In genomic region chr10:83106152-83106746, GRCm38 (mm10) we compare ENCODE assay signal across 11 mouse cellular contexts.
A peak's percentile ranks its signal among the peaks of the same experiment; 100 is the strongest.
DNase-seq lines count a peak whose midpoint lies in the region; ATAC-seq and TF ChIP-seq lines count a peak whose summit lies in the region.
"Had no signal": no experiment of that assay in that cellular context is flagged by ENCODE, and none has a peak within 500 bp of the region (broad histone marks: within the 10 kb centered on the region; RNA-seq: fewer than 3 reads in every experiment).

No protein-coding gene starts in this region.

- 24% methylated on average over 7 of the region's 7 CpGs for WGBS in neural tube, embryonic 13.5 days
- WGBS in hindbrain, embryonic 15.5 days = 22% methylated on average over 7 of the region's 7 CpGs
- WGBS in midbrain, embryonic 13.5 days = 20% methylated on average over 7 of the region's 7 CpGs
- WGBS in liver, postnatal 0 days (ENCODE audit: insufficient replicate concordance) = 86% methylated on average over 7 of the region's 7 CpGs

- no peak overlapping the region for H3K4me2 ChIP-seq in neural tube, embryonic 13.5 days
- H3K4me2 ChIP-seq in hindbrain, embryonic 15.5 days = no peak overlapping the region
- no peak overlapping the region for H3K4me2 ChIP-seq in midbrain, embryonic 13.5 days (replicated peaks)
- no peak overlapping the region for H3K4me2 ChIP-seq in liver, postnatal 0 days (ENCODE audit: low read depth, low read length)
- H3K4me2 ChIP-seq: heart, embryonic 12.5 days; lung, embryonic 14.5 days had no signal

- no peak for TF ChIP-seq CTCF in liver, postnatal 0 days (IDR thresholded peaks at IDR 0.05; ENCODE audit: low read depth)

- H3K4me3 ChIP-seq in neural tube, embryonic 13.5 days = no peak overlapping the region
- H3K4me3 ChIP-seq in hindbrain, embryonic 15.5 days = no peak overlapping the region
- H3K4me3 ChIP-seq in midbrain, embryonic 13.5 days (replicated peaks) = no peak overlapping the region
- no peak overlapping the region for H3K4me3 ChIP-seq in liver, postnatal 0 days (ENCODE audit: low read depth, low read length)
- H3K4me3 ChIP-seq: heart, embryonic 12.5 days had no signal

- H3K9me3 ChIP-seq in neural tube, embryonic 13.5 days = no peaks in the 10 kb centered on the region
- H3K9me3 ChIP-seq in hindbrain, embryonic 15.5 days = no peaks in the 10 kb centered on the region
- H3K9me3 ChIP-seq in midbrain, embryonic 13.5 days = no peaks in the 10 kb centered on the region
- no peaks in the 10 kb centered on the region for H3K9me3 ChIP-seq in liver, postnatal 0 days (ENCODE audit: low read length)
- H3K9me3 ChIP-seq: heart, embryonic 12.5 days had no signal

- H3K9ac ChIP-seq in neural tube, embryonic 13.5 days = no peak overlapping the region
- H3K9ac ChIP-seq in hindbrain, embryonic 15.5 days = no peak overlapping the region
- no peak overlapping the region for H3K9ac ChIP-seq in midbrain, embryonic 13.5 days (replicated peaks)
- no peak overlapping the region for H3K9ac ChIP-seq in liver, postnatal 0 days (replicated peaks)
- H3K9ac ChIP-seq: heart, embryonic 12.5 days; lung, embryonic 14.5 days had no signal

- ATAC-seq in neural tube, embryonic 13.5 days (ENCODE audit: low read depth) = 0 out of 2 replicates have a peak, but pooled peaks have one; percentile 20
- peak; percentile 73 for ATAC-seq in hindbrain, embryonic 15.5 days (ENCODE audit: low FRiP score, low read depth)
- ATAC-seq in midbrain, embryonic 13.5 days = peak; percentile 74
- no peak for ATAC-seq in liver, postnatal 0 days

- peaks cover 74% of the 10 kb centered on the region for H3K4me1 ChIP-seq in neural tube, embryonic 13.5 days (replicated peaks)
- H3K4me1 ChIP-seq in hindbrain, embryonic 15.5 days (replicated peaks) = peaks cover 75% of the 10 kb centered on the region
- H3K4me1 ChIP-seq in midbrain, embryonic 13.5 days (replicated peaks) = peaks cover 68% of the 10 kb centered on the region
- H3K4me1 ChIP-seq in liver, postnatal 0 days (ENCODE audit: insufficient read depth) = peaks cover 6% of the 10 kb centered on the region

- no peak for DNase-seq in neural tube, embryonic 10.5 days (ENCODE audit: extremely low spot score, low spot score)
- DNase-seq in telencephalon, adult 2 months (ENCODE audit: low read depth, low spot score) = peak; percentile 81
- no peak for DNase-seq in kidney, postnatal 25 days
- DNase-seq in liver, postnatal 0 days = no peak
- DNase-seq in cerebellum, postnatal 4 days (ENCODE audit: low spot score in 2 of 2) = no peak
- DNase-seq: kidney, postnatal 10 days; lung, embryonic 14.5 days had no signal

- TF ChIP-seq EP300 in liver, postnatal 0 days (IDR thresholded peaks at IDR 0.05; ENCODE audit: low read depth) = no peak

- 0 out of 2 replicates have a peak overlapping the region, but pooled peaks have one; percentile 59 for H3K27ac ChIP-seq in neural tube, embryonic 13.5 days (replicated peaks)
- peak overlapping the region; percentile 62 for H3K27ac ChIP-seq in hindbrain, embryonic 15.5 days (replicated peaks)
- H3K27ac ChIP-seq in midbrain, embryonic 13.5 days = peak overlapping the region; percentile 61
- H3K27ac ChIP-seq in liver, postnatal 0 days (ENCODE audit: low read depth) = no peak overlapping the region

- no peaks in the 10 kb centered on the region for H3K27me3 ChIP-seq in neural tube, embryonic 13.5 days
- no peaks in the 10 kb centered on the region for H3K27me3 ChIP-seq in hindbrain, embryonic 15.5 days
- H3K27me3 ChIP-seq in midbrain, embryonic 13.5 days = no peaks in the 10 kb centered on the region
- H3K27me3 ChIP-seq in liver, postnatal 0 days (ENCODE audit: insufficient read depth, low read length) = no peaks in the 10 kb centered on the region
- H3K27me3 ChIP-seq: heart, embryonic 12.5 days had no signal

- H3K36me3 ChIP-seq in neural tube, embryonic 13.5 days = no peaks in the 10 kb centered on the region
- no peaks in the 10 kb centered on the region for H3K36me3 ChIP-seq in hindbrain, embryonic 15.5 days
- no peaks in the 10 kb centered on the region for H3K36me3 ChIP-seq in midbrain, embryonic 13.5 days
- H3K36me3 ChIP-seq in liver, postnatal 0 days (replicated peaks; ENCODE audit: insufficient read depth, low read length) = no peaks in the 10 kb centered on the region
- H3K36me3 ChIP-seq: heart, embryonic 12.5 days had no signal
